8 mouse cellular contexts compared by ENCODE assay signal in genomic region chr6:49214086-49214927, GRCm38 (mm10). TPM values are rescaled to one million over a fixed set of nuclear protein-coding genes. Genes with fewer than 3 reads are reported as not detected.
DNase-seq lines count a peak whose midpoint lies in the region; ATAC-seq lines count a peak whose summit lies in the region.

No protein-coding gene starts in this region.

- under 1% methylated on average over 75 of the region's 76 CpGs for WGBS in heart, embryonic 12.5 days
- under 1% methylated on average over 76 of the region's 76 CpGs for WGBS in limb, embryonic 10.5 days
- under 1% methylated on average over 57 of the region's 76 CpGs for WGBS in midbrain, embryonic 16.5 days

- H3K9me3 ChIP-seq in heart, embryonic 12.5 days (replicated peaks): no peaks in the 10 kb centered on the region
- no peaks in the 10 kb centered on the region for H3K9me3 ChIP-seq in limb, embryonic 10.5 days (replicated peaks)
- no peaks in the 10 kb centered on the region for H3K9me3 ChIP-seq in midbrain, embryonic 16.5 days (replicated peaks; ENCODE audit: control insufficient read depth, low read length, poor library complexity, severe bottlenecking)

- 0 out of 2 replicates have a peak, but pooled peaks cover 2% of the 10 kb centered on the region for H3K36me3 ChIP-seq in heart, embryonic 12.5 days
- H3K36me3 ChIP-seq in limb, embryonic 10.5 days: peaks cover 3% of the 10 kb centered on the region
- H3K36me3 ChIP-seq in midbrain, embryonic 16.5 days (ENCODE audit: control insufficient read depth, insufficient read depth, low read length): no peaks in the 10 kb centered on the region

- peak; percentile 42 to 43 for DNase-seq in right cerebral cortex, postnatal 10 days (ENCODE audit: low spot score in 2 of 2)
- no peak for DNase-seq in right cerebral cortex, adult 2 months (ENCODE audit: low spot score in 2 of 2)
- DNase-seq in limb, embryonic 10.5 days (ENCODE audit: low spot score): no peak
- peak; percentile 80 for DNase-seq in thymus, postnatal 0 days (ENCODE audit: low spot score)

- peak overlapping the region; percentile 49 for H3K4me3 ChIP-seq in brown adipose tissue, adult 24 weeks (ENCODE audit: insufficient read depth, low read depth, low read length)
- H3K4me3 ChIP-seq in heart, embryonic 12.5 days: peak overlapping the region; percentile 73
- peak overlapping the region; percentile 99 for H3K4me3 ChIP-seq in limb, embryonic 10.5 days
- peak overlapping the region; percentile 80 for H3K4me3 ChIP-seq in midbrain, embryonic 16.5 days (ENCODE audit: low read depth, low read length)

- no peaks in the 10 kb centered on the region for H3K4me1 ChIP-seq in brown adipose tissue, adult 24 weeks (ENCODE audit: control insufficient read depth, insufficient read depth, insufficient read length, low read length)
- H3K4me1 ChIP-seq in heart, embryonic 12.5 days (replicated peaks): peaks cover 34% of the 10 kb centered on the region
- peaks cover 39% of the 10 kb centered on the region for H3K4me1 ChIP-seq in limb, embryonic 10.5 days
- peaks cover 34% of the 10 kb centered on the region for H3K4me1 ChIP-seq in midbrain, embryonic 16.5 days (ENCODE audit: control insufficient read depth, insufficient read depth, low read length)

- no peak overlapping the region for H3K27ac ChIP-seq in brown adipose tissue, adult 24 weeks (replicated peaks; ENCODE audit: low read depth, low read length)
- H3K27ac ChIP-seq in heart, embryonic 12.5 days (ENCODE audit: poor library complexity, severe bottlenecking): peak overlapping the region; percentile 100
- H3K27ac ChIP-seq in limb, embryonic 10.5 days: peak overlapping the region; percentile 99
- H3K27ac ChIP-seq in midbrain, embryonic 16.5 days (ENCODE audit: low read length): peak overlapping the region; percentile 87

- ATAC-seq in heart, embryonic 12.5 days (ENCODE audit: insufficient number of reproducible peaks, low FRiP score): 0 out of 2 replicates have a peak, but pooled peaks have one; percentile 1
- peak; percentile 11; the same call in 1 of the 2 replicates for ATAC-seq in midbrain, embryonic 16.5 days
- no peak for ATAC-seq in frontal cortex, adult (ENCODE audit: low TSS enrichment)

- no peaks in the 10 kb centered on the region for H3K27me3 ChIP-seq in heart, embryonic 12.5 days (replicated peaks)
- no peaks in the 10 kb centered on the region for H3K27me3 ChIP-seq in limb, embryonic 10.5 days (ENCODE audit: low read depth, poor library complexity, severe bottlenecking)
- H3K27me3 ChIP-seq in midbrain, embryonic 16.5 days (ENCODE audit: control insufficient read depth, insufficient read depth, low read depth, low read length): no peaks in the 10 kb centered on the region

- peak overlapping the region; percentile 91 for H3K9ac ChIP-seq in heart, embryonic 12.5 days
- H3K9ac ChIP-seq in midbrain, embryonic 16.5 days (ENCODE audit: low read depth, low read length): peak overlapping the region; percentile 85

- H3K4me2 ChIP-seq in heart, embryonic 12.5 days: peak overlapping the region; percentile 87
- peak overlapping the region; percentile 84 for H3K4me2 ChIP-seq in midbrain, embryonic 16.5 days (ENCODE audit: low read length)

RNA-seq across cellular contexts. Expression of gene Igf2bp3, which starts 0.5 kb away (rescaled TPM):
- not detected in 2 replicates for polyA plus RNA-seq in brown adipose tissue, adult 24 weeks (2012; ENCODE audit: insufficient read depth, insufficient read length, missing spikeins)
- 68.6 and 69.2 TPM in 2 replicates for polyA plus RNA-seq in heart, embryonic 12.5 days (2016; fragmentation: Nextera tagmentation; extraction: Ambion mirVana)
- 148 and 149 TPM in 2 replicates for polyA plus RNA-seq in limb, embryonic 10.5 days (2016; fragmentation: Nextera tagmentation; extraction: Ambion mirVana)
- polyA plus RNA-seq in midbrain, embryonic 16.5 days (2015; fragmentation: Nextera tagmentation; extraction: Ambion mirVana): 17.1 and 24.0 TPM in 2 replicates
- polyA plus RNA-seq in thymus, postnatal 0 days (2015; fragmentation: Nextera tagmentation; extraction: Ambion mirVana): 59.2 and 71.3 TPM in 2 replicates

RNA-seq across cellular contexts. Expression of gene Tra2a, which starts 49.5 kb away (rescaled TPM):
- polyA plus RNA-seq in brown adipose tissue, adult 24 weeks (2012; ENCODE audit: insufficient read depth, insufficient read length, missing spikeins): 27.9 and 49.0 TPM in 2 replicates
- polyA plus RNA-seq in heart, embryonic 12.5 days (2016; fragmentation: Nextera tagmentation; extraction: Ambion mirVana): 72.2 and 72.5 TPM in 2 replicates
- polyA plus RNA-seq in limb, embryonic 10.5 days (2016; fragmentation: Nextera tagmentation; extraction: Ambion mirVana): 126 and 128 TPM in 2 replicates
- polyA plus RNA-seq in midbrain, embryonic 16.5 days (2015; fragmentation: Nextera tagmentation; extraction: Ambion mirVana): 105 and 141 TPM in 2 replicates
- polyA plus RNA-seq in thymus, postnatal 0 days (2015; fragmentation: Nextera tagmentation; extraction: Ambion mirVana): 90.5 and 99.0 TPM in 2 replicates

Comparison
In these comparisons a context has a peak if more than half of its experiments do, and no peak if none do; other contexts are left out.
1. DNase-seq: peak in right cerebral cortex, postnatal 10 days (2 of 2) and thymus, postnatal 0 days (single experiment); none in right cerebral cortex, adult 2 months (0 of 2) and limb, embryonic 10.5 days (single experiment).
2. H3K4me3 ChIP-seq: peak in every context shown above with its lines; median percentile 99 in limb, embryonic 10.5 days; 80 in midbrain, embryonic 16.5 days; 73 in heart, embryonic 12.5 days; 49 in brown adipose tissue, adult 24 weeks.
3. RNA of gene Igf2bp3, which starts 0.5 kb away (polyA plus RNA-seq): 148 to 149 TPM in limb, embryonic 10.5 days, 59.2 to 71.3 TPM in thymus, postnatal 0 days, 68.6 to 69.2 TPM in heart, embryonic 12.5 days and 17.1 to 24.0 TPM in midbrain, embryonic 16.5 days; not detected in brown adipose tissue, adult 24 weeks; every median in the first group is over 10 times any median in the second.